Mouse (Mus musculus) ES-Bruce4 (cell line): ENCODE measurements at regions not wholly inside any gene's neighbourhood (a gene's known extent, or its start where the extent isn't known, plus 50 kb on each side); places are given as distances from the start of the nearest gene placed in this dataset.

Experiments
- H3K27ac ChIP-seq: 2 replicates; pipeline ENCODE4 v1.5.1; 2012; ENCODE audit warnings: low read length, inconsistent platforms; ENCODE audit not compliant: insufficient read depth
- H3K27me3 ChIP-seq: 2 replicates; pipeline ENCODE4 v1.6.1; 2012; ENCODE audit warnings: mild to moderate bottlenecking, low read length, inconsistent platforms; ENCODE audit not compliant: control insufficient read depth, poor library complexity, insufficient read depth, severe bottlenecking
- H3K36me3 ChIP-seq: 2 replicates; pipeline ENCODE4 v1.6.1; 2012; ENCODE audit warnings: inconsistent platforms, mild to moderate bottlenecking, low read length, moderate library complexity; ENCODE audit not compliant: control insufficient read depth, poor library complexity, insufficient read depth, severe bottlenecking
- H3K4me1 ChIP-seq: one replicate; pipeline ENCODE4 v1.8.1; 2011; ENCODE audit warnings: low read length; ENCODE audit not compliant: control insufficient read depth, insufficient read depth
- H3K4me3 ChIP-seq: 2 replicates; pipeline ENCODE4 v1.5.1; 2011; ENCODE audit warnings: low read depth, mild to moderate bottlenecking, low read length
- H3K9ac ChIP-seq: 2 replicates; pipeline ENCODE4 v1.6.1; 2012; ENCODE audit warnings: low read depth, mild to moderate bottlenecking, inconsistent platforms; ENCODE audit not compliant: poor library complexity, severe bottlenecking
- H3K9me3 ChIP-seq: replicated peaks from 2 replicates; pipeline ENCODE4 v1.6.1; 2012; ENCODE audit warnings: mild to moderate bottlenecking, low read length, inconsistent platforms; ENCODE audit not compliant: control insufficient read depth, poor library complexity, insufficient read depth, severe bottlenecking
- CTCF ChIP-seq: IDR thresholded peaks from one replicate; pipeline ENCODE4 v1.8.1; 2011; ENCODE audit warnings: low read depth, low read length
- EP300 ChIP-seq: IDR thresholded peaks from 2 replicates; pipeline ENCODE4 v1.6.1; 2011; ENCODE audit warnings: low read depth, low read length; ENCODE audit not compliant: insufficient read depth
- POLR2A ChIP-seq: IDR thresholded peaks from one replicate; pipeline ENCODE4 v1.8.1; 2011; ENCODE audit warnings: low read length; ENCODE audit not compliant: insufficient read depth

DNA sequence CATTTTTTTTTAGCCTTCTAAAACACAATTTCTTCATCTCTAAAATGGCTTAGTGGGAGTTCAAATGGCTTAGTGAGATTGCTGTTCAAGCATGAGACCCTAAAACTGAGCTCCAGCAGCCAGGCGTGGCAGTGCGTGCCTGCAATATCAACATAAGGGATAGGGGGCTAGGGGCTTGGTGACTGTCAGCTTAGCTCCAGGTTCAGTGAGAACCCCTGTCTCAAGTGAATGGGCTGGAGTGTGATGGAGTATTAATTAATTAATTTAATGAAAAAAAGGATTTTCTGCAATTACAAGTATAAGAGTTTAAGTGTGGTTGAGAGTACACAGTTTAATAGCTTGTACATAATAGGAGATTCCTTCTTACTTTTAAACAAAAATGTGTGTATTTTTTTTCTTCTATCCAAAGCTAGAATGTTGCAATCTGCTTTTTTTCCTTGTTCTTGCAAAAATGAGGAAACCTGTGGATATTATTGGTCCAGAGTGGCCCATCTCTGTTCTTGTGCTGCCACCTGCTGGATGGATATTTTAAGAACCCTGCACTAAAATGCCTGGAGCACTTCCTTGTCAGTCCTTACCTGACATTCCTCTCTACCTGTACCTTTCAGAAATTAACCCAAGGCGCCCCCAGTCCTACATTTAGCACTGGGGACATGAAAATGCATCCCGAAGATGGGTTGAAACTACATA is 54.0 kb upstream of the Usp47 start:
- no peaks in the 10 kb centered on the region for H3K36me3 ChIP-seq

GRCm38 (mm10) chr7:111968261-111968660 is 55.0 kb upstream of the Usp47 start:
- Histone ChIP-seq H3K36me3 (no peaks in the 10 kb centered on the region), H3K9me3 (no peaks in the 10 kb centered on the region), H3K4me3 (no peak overlapping the region), H3K4me1 (no peaks in the 10 kb centered on the region), H3K27me3 (no peaks in the 10 kb centered on the region), H3K9ac (no peak overlapping the region), H3K27ac (no peak overlapping the region)
- TF ChIP-seq POLR2A (no peak), CTCF (no peak), EP300 (no peak)

More for the DNA sequence above, 54.0 kb upstream of the Usp47 start:
- no peak overlapping the region for H3K4me3 ChIP-seq
- TF ChIP-seq EP300 (no peak), CTCF (no peak), POLR2A (no peak)
- H3K9ac ChIP-seq, result no peak overlapping the region
- no peaks in the 10 kb centered on the region for H3K4me1 ChIP-seq
- H3K27ac ChIP-seq, result no peak overlapping the region
- H3K9me3 ChIP-seq, result no peaks in the 10 kb centered on the region
- no peaks in the 10 kb centered on the region for H3K27me3 ChIP-seq

GRCm38 (mm10) chr7:111966716-111967115 is 56.6 kb upstream of the Usp47 start:
- Histone ChIP-seq H3K36me3 (no peaks in the 10 kb centered on the region), H3K27ac (no peak overlapping the region), H3K4me1 (no peaks in the 10 kb centered on the region), H3K27me3 (no peaks in the 10 kb centered on the region), H3K9ac (no peak overlapping the region), H3K9me3 (no peaks in the 10 kb centered on the region), H3K4me3 (no peak overlapping the region)
- TF ChIP-seq CTCF (no peak), EP300 (no peak), POLR2A (no peak)

DNA sequence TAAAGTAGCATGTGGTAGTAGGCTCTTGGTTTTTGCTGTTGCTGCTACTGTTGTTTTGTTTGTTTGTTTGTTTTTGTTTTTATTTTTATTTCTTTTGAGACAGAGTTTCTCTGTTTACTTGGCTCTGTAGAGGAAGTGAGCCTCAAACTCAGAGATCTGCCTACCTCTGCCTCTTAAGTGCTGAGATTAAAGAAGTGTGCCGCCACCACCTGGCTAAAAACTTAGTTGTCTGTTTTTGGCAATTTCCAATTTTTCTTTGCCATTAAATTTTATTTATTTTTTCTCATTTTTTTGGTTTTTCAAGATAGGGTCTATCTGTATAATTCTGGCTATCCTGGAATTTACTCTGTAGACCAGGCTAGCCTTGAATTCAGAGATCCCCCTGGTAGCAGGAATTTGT is 59.3 kb upstream of the Usp47 start:
- Histone ChIP-seq H3K9me3 (no peaks in the 10 kb centered on the region), H3K27ac (no peak overlapping the region), H3K4me1 (no peaks in the 10 kb centered on the region), H3K9ac (no peak overlapping the region), H3K36me3 (no peaks in the 10 kb centered on the region), H3K4me3 (no peak overlapping the region), H3K27me3 (no peaks in the 10 kb centered on the region)
- no peak for TF ChIP-seq POLR2A
- TF ChIP-seq CTCF, result no peak
- TF ChIP-seq EP300, result no peak

DNA sequence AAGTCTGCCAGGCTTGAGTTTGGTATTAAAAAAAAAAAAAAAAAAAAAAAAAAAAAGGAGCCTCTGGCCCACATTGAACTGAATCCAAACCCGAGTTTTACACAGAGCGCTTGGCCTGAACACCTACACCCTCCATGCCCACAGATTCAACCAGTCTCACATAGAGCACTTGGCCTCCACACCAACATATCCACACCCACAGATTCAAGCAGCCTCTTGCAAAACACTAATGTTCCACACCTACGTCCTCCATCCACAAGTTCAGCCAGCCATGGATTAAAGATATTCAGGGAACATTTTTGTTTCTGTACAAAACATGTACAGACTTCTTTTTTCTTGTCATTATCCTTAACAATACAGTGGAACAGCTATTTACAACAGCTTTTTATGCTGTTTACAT is 63.3 kb upstream of the Usp47 start:
- no peak overlapping the region for H3K4me3 ChIP-seq
- no peak for TF ChIP-seq POLR2A
- TF ChIP-seq CTCF, result no peak
- TF ChIP-seq EP300, result no peak
- no peaks in the 10 kb centered on the region for H3K36me3 ChIP-seq
- H3K27ac ChIP-seq, result no peak overlapping the region
- no peaks in the 10 kb centered on the region for H3K4me1 ChIP-seq
- no peaks in the 10 kb centered on the region for H3K9me3 ChIP-seq
- no peak overlapping the region for H3K9ac ChIP-seq
- no peaks in the 10 kb centered on the region for H3K27me3 ChIP-seq

DNA sequence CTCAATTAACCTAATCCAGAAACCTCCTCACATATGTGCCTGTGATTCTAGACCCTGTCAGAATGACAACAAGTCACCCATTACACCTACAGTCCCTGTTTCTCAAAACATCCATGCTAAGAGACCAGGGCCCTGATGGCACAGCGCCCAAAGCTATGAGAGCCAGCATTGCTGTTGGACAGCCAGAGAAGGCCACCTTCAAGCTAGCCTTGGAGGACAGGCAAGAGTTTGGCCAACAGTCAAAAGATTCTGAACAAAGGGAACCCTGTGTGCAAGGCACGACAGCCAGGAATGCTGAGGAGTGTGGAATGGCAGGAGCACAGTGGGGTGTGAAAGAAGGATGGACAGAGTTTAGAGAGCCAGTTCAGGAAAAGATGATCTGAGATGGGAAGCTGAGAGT is 66.6 kb upstream of the Usp47 start:
- Histone ChIP-seq H3K4me1 (no peaks in the 10 kb centered on the region), H3K27ac (no peak overlapping the region), H3K4me3 (no peak overlapping the region), H3K9me3 (no peaks in the 10 kb centered on the region), H3K36me3 (no peaks in the 10 kb centered on the region), H3K9ac (no peak overlapping the region), H3K27me3 (no peaks in the 10 kb centered on the region)
- TF ChIP-seq CTCF, result no peak
- no peak for TF ChIP-seq POLR2A
- no peak for TF ChIP-seq EP300
